Mouse (Mus musculus): ENCODE measurements around the gene Pdzd2. TPM values are rescaled to one million over a fixed set of nuclear protein-coding genes. Genes with fewer than 3 reads are reported as not detected.

Gene Pdzd2
- polyA plus RNA-seq, 2 experiments, result 0.19 to 0.89 TPM

GRCm38 (mm10) chr15:12749549-12750301, 10.0 kb upstream of the Pdzd2 start:
- no peaks in the 10 kb centered on the region for H3K4me1 ChIP-seq (replicated peaks; ENCODE audit: control insufficient read depth in 2 of 2, insufficient read depth in 2 of 2, low read length in 1 of 2)
- no peaks in the 10 kb centered on the region for H3K36me3 ChIP-seq (replicated peaks; ENCODE audit: control insufficient read depth, insufficient read depth, low read depth)
- H3K27me3 ChIP-seq (ENCODE audit: control insufficient read depth, insufficient read depth, low read length), result no peaks in the 10 kb centered on the region
- no peak overlapping the region for H3K9ac ChIP-seq (replicated peaks)
- no peak for TF ChIP-seq EP300 (IDR thresholded peaks at IDR 0.05; ENCODE audit: low read depth)
- H3K4me3 ChIP-seq (ENCODE audit: insufficient read depth in 1 of 2, low read depth in 2 of 2, low read length in 2 of 2), result no peak overlapping the region
- 48% methylated on average over 11 of the region's 11 CpGs for WGBS (ENCODE audit: insufficient replicate concordance)
- DNase-seq (ENCODE audit: low read depth in 3 of 3, low spot score in 3 of 3), result no peak
- ATAC-seq (ENCODE audit: insufficient read depth), result no peak
- H3K27ac ChIP-seq, result no peak overlapping the region
- H3K9me3 ChIP-seq (ENCODE audit: control insufficient read depth, low read length), result no peaks in the 10 kb centered on the region
- H3K4me2 ChIP-seq (ENCODE audit: low read depth), result no peak overlapping the region

- no peak overlapping the region for H3K9ac ChIP-seq (replicated peaks)
- H3K27ac ChIP-seq, result no peak overlapping the region
- DNase-seq (ENCODE audit: low read depth in 3 of 3, low spot score in 3 of 3), result peak in 2 of 3 experiments; percentile 10 to 24
- peak; percentile 38; the same call in 1 of the 2 replicates for ATAC-seq (ENCODE audit: insufficient read depth)
- peaks cover 41% of the 10 kb centered on the region for H3K27me3 ChIP-seq (ENCODE audit: control insufficient read depth, insufficient read depth, low read length)
- TF ChIP-seq CTCF (IDR thresholded peaks at IDR 0.05; ENCODE audit: low read depth) (no peak), EP300 (IDR thresholded peaks at IDR 0.05; ENCODE audit: low read depth) (peak; percentile 72)
- WGBS (ENCODE audit: insufficient replicate concordance), result 27% methylated on average over 6 of the region's 6 CpGs
- no peak overlapping the region for H3K4me2 ChIP-seq (ENCODE audit: low read depth)
- H3K4me3 ChIP-seq (ENCODE audit: insufficient read depth in 1 of 2, low read depth in 2 of 2, low read length in 2 of 2), result no peak overlapping the region
- H3K4me1 ChIP-seq (replicated peaks; ENCODE audit: control insufficient read depth in 2 of 2, insufficient read depth in 2 of 2, low read length in 1 of 2), result peaks cover 0 to 11% of the 10 kb centered on the region in 2 experiments; a peak in 2 of 4 replicates
- no peaks in the 10 kb centered on the region for H3K9me3 ChIP-seq (ENCODE audit: control insufficient read depth, low read length)
- no peaks in the 10 kb centered on the region for H3K36me3 ChIP-seq (replicated peaks; ENCODE audit: control insufficient read depth, insufficient read depth, low read depth)
Observed at GRCm38 (mm10) chr15:12742117-12742906, 2.6 kb upstream of the Pdzd2 start.

GRCm38 (mm10) chr15:12738301-12739093, 1.2 kb downstream of the Pdzd2 start:
- Histone ChIP-seq H3K4me1 (replicated peaks; ENCODE audit: control insufficient read depth in 2 of 2, insufficient read depth in 2 of 2, low read length in 1 of 2) (peaks cover 0 to 11% of the 10 kb centered on the region in 2 experiments; a peak in 2 of 4 replicates), H3K27me3 (ENCODE audit: control insufficient read depth, insufficient read depth, low read length) (peaks cover 41% of the 10 kb centered on the region), H3K9me3 (ENCODE audit: control insufficient read depth, low read length) (no peaks in the 10 kb centered on the region), H3K36me3 (replicated peaks; ENCODE audit: control insufficient read depth, insufficient read depth, low read depth) (no peaks in the 10 kb centered on the region), H3K4me2 (ENCODE audit: low read depth) (no peak overlapping the region), H3K27ac (no peak overlapping the region), H3K9ac (replicated peaks) (no peak overlapping the region), H3K4me3 (ENCODE audit: insufficient read depth in 1 of 2, low read depth in 2 of 2, low read length in 2 of 2) (no peak overlapping the region)
- TF ChIP-seq CTCF (IDR thresholded peaks at IDR 0.05; ENCODE audit: low read depth) (no peak), EP300 (IDR thresholded peaks at IDR 0.05; ENCODE audit: low read depth) (no peak)
- DNase-seq (ENCODE audit: low read depth in 3 of 3, low spot score in 3 of 3), result no peak
- no peak for ATAC-seq (ENCODE audit: insufficient read depth)
- WGBS (ENCODE audit: insufficient replicate concordance), result 30% methylated on average over 10 of the region's 10 CpGs

GRCm38 (mm10) chr15:12735208-12735607, 4.5 kb downstream of the Pdzd2 start:
- ATAC-seq (ENCODE audit: insufficient read depth), result no peak
- DNase-seq (ENCODE audit: low read depth in 3 of 3, low spot score in 3 of 3), result no peak

More at GRCm38 (mm10) chr15:12735208-12735607, 4.5 kb downstream of the Pdzd2 start:
- Histone ChIP-seq H3K27ac (no peak overlapping the region), H3K9me3 (ENCODE audit: control insufficient read depth, low read length) (no peaks in the 10 kb centered on the region), H3K9ac (replicated peaks) (no peak overlapping the region), H3K4me1 (replicated peaks; ENCODE audit: control insufficient read depth in 2 of 2, insufficient read depth in 2 of 2, low read length in 1 of 2) (0 out of 4 replicates have a peak, but pooled peaks cover 0 to 2% of the 10 kb centered on the region in 2 experiments), H3K4me3 (ENCODE audit: insufficient read depth in 1 of 2, low read depth in 2 of 2, low read length in 2 of 2) (no peak overlapping the region), H3K36me3 (replicated peaks; ENCODE audit: control insufficient read depth, insufficient read depth, low read depth) (no peaks in the 10 kb centered on the region), H3K27me3 (ENCODE audit: control insufficient read depth, insufficient read depth, low read length) (peaks cover 29% of the 10 kb centered on the region), H3K4me2 (ENCODE audit: low read depth) (no peak overlapping the region)
- WGBS (ENCODE audit: insufficient replicate concordance), result 36% methylated on average over 2 of the region's 2 CpGs
- TF ChIP-seq EP300 (IDR thresholded peaks at IDR 0.05; ENCODE audit: low read depth) (no peak), CTCF (IDR thresholded peaks at IDR 0.05; ENCODE audit: low read depth) (no peak)
